Mouse (Mus musculus): ENCODE results near the gene 9130008F23Rik. TPM values are rescaled to one million over a fixed set of nuclear protein-coding genes. Genes with fewer than 3 reads are reported as not detected.
A peak's percentile ranks its signal among the peaks of the same experiment; 100 is the strongest.

9130008F23Rik gene
- total RNA-seq (2021), result under 1 TPM; 0.43 to 0.56 TPM

- intact Hi-C loops (cut with DNase I), result no loop called here
- peak in 1 of 2 experiments; percentile 43 for DNase-seq (ENCODE audit: extremely low spot score in 1 of 2, low spot score in 2 of 2)
These were observed at the start of gene 9130008F23Rik for GRCm38 (mm10) chr17:40879924-40880691. TSS of gene 9130008F23Rik (minus strand) at chr17:40880559.

DNA sequence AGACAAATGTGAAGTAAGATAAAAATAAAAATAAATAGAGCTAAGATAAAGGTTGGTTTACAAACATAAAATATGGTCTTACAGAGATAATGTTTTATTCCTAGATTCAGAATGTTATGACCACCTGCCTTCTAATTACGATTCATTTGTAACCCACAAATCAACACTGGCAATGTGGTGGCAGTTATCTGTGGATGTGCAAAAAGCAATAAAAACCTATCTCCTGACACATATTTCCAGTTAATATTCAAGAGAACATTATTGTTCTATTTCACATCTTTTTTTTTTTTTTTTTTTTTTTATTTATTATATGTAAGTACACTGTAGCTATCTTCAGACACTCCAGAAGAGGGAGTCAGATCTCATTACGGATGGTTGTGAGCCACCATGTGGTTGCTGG is 35.1 kb upstream of the 9130008F23Rik start:
- no peak for DNase-seq (ENCODE audit: extremely low spot score in 1 of 2, low spot score in 2 of 2)
- intact Hi-C loops (cut with DNase I), result no loop called here

GRCm38 (mm10) chr17:40914250-40914649 is 33.9 kb upstream of the 9130008F23Rik start, which contains the start of gene Glyatl3:
TSS of gene Glyatl3 (minus strand) at chr17:40914350.
- intact Hi-C loops (cut with DNase I), result no loop called here
- no peak for DNase-seq (ENCODE audit: extremely low spot score in 1 of 2, low spot score in 2 of 2)

- peak in 1 of 2 experiments; percentile 27 for DNase-seq (ENCODE audit: extremely low spot score in 1 of 2, low spot score in 2 of 2)
- intact Hi-C loops (cut with DNase I), result no loop called here
These were observed 24.4 kb upstream of the 9130008F23Rik start for GRCm38 (mm10) chr17:40904721-40905154.

- intact Hi-C loops (cut with DNase I), result no loop called here
- no peak for DNase-seq (ENCODE audit: extremely low spot score in 1 of 2, low spot score in 2 of 2)
These were observed 23.8 kb upstream of the 9130008F23Rik start for GRCm38 (mm10) chr17:40904056-40904597.

GRCm38 (mm10) chr17:40903345-40903744 is 23.0 kb upstream of the 9130008F23Rik start:
- intact Hi-C loops (cut with DNase I), result no loop called here
- no peak for DNase-seq (ENCODE audit: extremely low spot score in 1 of 2, low spot score in 2 of 2)

DNA sequence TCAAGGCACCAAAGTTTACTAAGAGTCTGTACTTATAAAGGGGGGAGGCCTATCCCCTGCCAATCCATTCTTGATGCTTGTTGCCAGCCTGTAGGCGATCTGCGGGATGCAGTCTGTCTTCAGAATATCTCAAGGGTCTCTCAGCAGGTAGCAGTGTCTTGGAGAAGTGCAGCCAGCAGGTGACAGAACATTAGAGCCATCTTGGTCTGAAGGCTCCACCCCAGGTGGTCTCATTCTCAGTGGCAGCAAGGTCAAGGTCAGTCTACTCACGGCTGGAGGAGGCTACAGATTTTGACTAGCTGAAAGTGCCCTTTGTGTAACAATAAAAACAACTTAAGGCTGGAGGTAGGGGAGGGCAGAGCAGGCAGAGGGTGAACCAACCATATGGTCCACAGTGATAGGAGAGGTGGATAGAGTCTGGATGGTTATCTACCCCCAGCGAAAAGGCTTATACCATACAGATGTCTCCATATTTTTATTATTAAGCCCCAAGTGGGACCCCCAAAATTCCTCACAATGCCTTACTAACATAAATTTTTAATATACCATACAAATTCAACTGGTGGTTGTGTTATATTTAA is 19.5 kb upstream of the 9130008F23Rik start:
- DNase-seq (ENCODE audit: extremely low spot score in 1 of 2, low spot score in 2 of 2), result no peak
- intact Hi-C loops (cut with DNase I), result loop anchor here (5.0 to 10.0 kb wide), 2 partner anchors 65 to 743 kb away; no protein-coding TSS in a partner anchor

DNA sequence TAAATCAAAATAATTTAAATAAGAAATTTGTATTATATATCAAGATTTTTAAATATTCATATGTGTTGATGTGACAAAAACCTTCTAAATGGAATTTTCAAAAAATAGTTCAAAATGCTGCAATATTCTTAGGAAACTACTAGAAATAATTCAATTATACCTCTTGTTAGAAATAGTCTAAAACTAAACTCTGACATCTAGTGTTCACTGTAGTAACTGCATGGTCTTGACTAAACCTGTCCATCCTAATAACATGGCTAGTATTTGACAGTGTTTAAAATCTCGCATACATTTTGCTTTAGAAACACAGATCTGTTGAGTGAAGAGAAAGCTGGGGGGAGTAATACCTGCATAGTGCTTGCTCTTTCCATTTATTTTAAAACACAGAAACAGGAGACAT is 16.5 kb upstream of the 9130008F23Rik start:
- no peak for DNase-seq (ENCODE audit: extremely low spot score in 1 of 2, low spot score in 2 of 2)
- intact Hi-C loops (cut with DNase I), result loop anchor here (5.0 to 10.0 kb wide), 2 partner anchors 62 to 740 kb away; no protein-coding TSS in a partner anchor

GRCm38 (mm10) chr17:40887849-40888536 is 7.6 kb upstream of the 9130008F23Rik start:
- intact Hi-C loops (cut with DNase I), result no loop called here
- no peak for DNase-seq (ENCODE audit: extremely low spot score in 1 of 2, low spot score in 2 of 2)

DNA sequence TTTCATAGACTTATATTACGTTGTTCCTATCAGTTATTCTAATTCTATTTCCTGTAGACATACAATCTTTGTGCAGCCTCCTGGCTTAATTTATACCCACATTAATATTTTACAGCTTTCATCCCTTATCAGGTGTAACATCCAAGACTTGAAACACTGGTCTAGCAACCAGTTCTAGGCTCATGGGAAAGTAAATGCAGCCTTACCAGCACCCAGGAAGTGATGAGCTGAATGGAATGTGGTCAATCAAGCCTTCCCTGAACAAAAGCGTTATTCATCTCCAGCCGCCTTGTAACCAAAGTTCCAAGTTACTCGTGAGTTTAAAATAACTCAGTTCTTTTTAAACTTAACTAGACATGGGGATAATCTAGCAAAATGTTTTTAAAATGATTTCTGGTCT is 4.8 kb upstream of the 9130008F23Rik start:
- intact Hi-C loops (cut with DNase I), result no loop called here
- DNase-seq (ENCODE audit: extremely low spot score in 1 of 2, low spot score in 2 of 2), result no peak

DNA sequence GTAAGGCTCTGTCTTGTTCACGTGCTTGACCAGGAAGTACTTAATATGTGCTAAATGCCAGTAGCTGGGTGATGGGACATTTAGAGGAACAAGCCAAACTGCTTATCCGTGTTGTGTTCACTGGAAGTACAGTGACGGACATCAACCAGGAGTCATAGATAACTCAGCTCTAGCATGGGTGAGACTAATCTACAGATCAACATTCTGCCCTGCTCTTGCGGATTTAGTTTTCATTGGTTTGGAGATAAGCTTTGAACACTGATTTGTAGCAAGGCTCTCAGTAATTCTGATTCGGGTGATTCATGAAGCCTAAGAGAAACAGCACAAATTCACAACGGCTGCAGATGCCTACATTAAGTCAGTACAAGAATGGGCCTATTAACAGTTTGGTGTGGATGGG is 1.8 kb upstream of the 9130008F23Rik start:
- intact Hi-C loops (cut with DNase I), result no loop called here
- DNase-seq (ENCODE audit: extremely low spot score in 1 of 2, low spot score in 2 of 2), result no peak

DNA sequence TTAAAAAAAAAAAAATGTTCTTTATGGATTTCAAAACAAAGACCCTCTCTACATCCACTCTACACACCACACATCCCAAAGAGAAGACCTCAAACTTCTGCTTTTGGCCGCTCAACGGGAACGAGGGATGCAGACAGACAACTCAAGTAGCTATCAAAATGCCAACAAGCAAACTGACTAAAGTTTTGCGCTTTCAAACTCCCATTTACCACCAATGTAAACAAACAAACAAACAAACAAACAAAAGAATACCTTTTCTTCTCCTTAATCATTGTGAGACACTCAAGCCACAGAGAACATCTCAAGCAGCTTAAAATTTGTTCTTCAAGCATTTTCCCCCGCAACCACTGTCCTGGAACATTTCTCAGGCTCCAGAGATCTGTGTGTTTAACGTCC is 833 bp downstream of the 9130008F23Rik start:
- intact Hi-C loops (cut with DNase I), result no loop called here
- DNase-seq (ENCODE audit: extremely low spot score in 1 of 2, low spot score in 2 of 2), result no peak

DNA sequence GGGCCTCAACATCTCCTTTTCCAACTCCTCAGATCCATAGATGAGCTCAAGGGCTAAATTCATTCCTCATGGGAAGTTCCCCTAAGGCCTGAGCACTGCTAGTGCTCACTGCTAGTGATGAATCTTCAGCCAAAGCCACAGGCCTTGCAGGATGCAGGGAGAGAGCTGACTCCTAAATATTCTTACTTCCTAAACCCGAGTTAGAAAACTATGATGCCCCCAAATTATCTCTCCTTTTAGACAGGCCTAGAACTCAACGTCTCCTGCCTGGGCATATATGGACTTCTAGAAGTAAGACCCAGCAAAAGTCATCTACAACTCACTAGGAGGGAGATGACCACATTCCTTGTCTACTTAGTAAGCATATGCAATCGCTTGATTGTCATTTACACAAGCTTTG is 2.6 kb downstream of the 9130008F23Rik start:
- intact Hi-C loops (cut with DNase I), result no loop called here

GRCm38 (mm10) chr17:40875568-40875967 is 4.8 kb downstream of the 9130008F23Rik start:
- DNase-seq (ENCODE audit: extremely low spot score in 1 of 2, low spot score in 2 of 2), result no peak
- intact Hi-C loops (cut with DNase I), result no loop called here

More for the DNA sequence above, 2.6 kb downstream of the 9130008F23Rik start:
- DNase-seq (ENCODE audit: extremely low spot score in 1 of 2, low spot score in 2 of 2), result no peak

GRCm38 (mm10) chr17:40874701-40875100 is 5.7 kb downstream of the 9130008F23Rik start:
- intact Hi-C loops (cut with DNase I), result no loop called here
- DNase-seq (ENCODE audit: extremely low spot score in 1 of 2, low spot score in 2 of 2), result no peak

GRCm38 (mm10) chr17:40873582-40874011 is 6.8 kb downstream of the 9130008F23Rik start:
- no peak for DNase-seq (ENCODE audit: extremely low spot score in 1 of 2, low spot score in 2 of 2)
- intact Hi-C loops (cut with DNase I), result no loop called here

DNA sequence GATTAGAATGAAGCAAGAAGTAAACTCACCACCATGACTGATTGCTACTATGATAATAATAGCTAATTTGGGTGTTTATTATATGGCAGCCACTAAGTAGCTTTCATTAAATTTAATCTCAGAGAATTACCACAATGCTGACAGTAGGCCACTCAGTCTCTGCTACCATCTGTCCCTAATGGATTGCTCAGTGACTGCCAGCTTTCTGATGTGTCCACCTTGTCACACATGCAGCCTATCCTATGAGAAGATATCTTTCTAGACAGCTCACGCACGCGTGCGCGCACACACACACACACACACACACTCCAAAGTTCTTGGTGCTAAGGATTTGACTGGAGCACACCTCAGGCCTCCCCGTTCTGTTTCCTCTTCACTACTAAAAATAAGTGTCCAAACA is 7.7 kb downstream of the 9130008F23Rik start:
- intact Hi-C loops (cut with DNase I), result no loop called here
- no peak for DNase-seq (ENCODE audit: extremely low spot score in 1 of 2, low spot score in 2 of 2)

GRCm38 (mm10) chr17:40868952-40869747 is 11.2 kb downstream of the 9130008F23Rik start:
- intact Hi-C loops (cut with DNase I), result no loop called here
- no peak for DNase-seq (ENCODE audit: extremely low spot score in 1 of 2, low spot score in 2 of 2)

DNA sequence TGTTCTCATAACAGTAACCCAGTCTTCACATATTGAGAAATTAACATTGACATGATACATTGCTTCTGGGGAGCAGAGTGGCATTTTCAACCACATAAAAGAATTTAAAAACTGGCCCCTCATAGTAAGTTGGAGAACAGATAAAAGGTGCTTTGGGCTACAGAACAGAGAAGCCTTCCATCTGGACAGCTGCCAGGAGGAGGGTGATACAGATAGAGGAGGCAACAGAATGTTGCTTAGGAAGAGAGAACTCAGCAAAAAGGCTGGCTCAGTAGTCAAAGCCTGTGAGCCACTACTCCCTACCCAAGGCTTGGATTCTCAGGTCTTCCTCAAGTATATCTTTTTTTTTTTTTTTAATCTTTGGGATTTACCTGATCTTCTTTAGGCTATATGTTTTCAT is 25.3 kb downstream of the 9130008F23Rik start:
- intact Hi-C loops (cut with DNase I), result no loop called here

More for the DNA sequence above, 25.3 kb downstream of the 9130008F23Rik start:
- DNase-seq (ENCODE audit: extremely low spot score in 1 of 2, low spot score in 2 of 2), result no peak

All from left cerebral cortex, postnatal 10 days (tissue).